Mouse (Mus musculus) MEL (cell line): Measurements from ENCODE around the gene Bcas2. TPM values are rescaled to one million over a fixed set of nuclear protein-coding genes. Genes with fewer than 3 reads are reported as not detected.

Experiments
- DNase-seq: peaks from one replicate; pipeline ENCODE4 v3.0.0; 2011; ENCODE audit warnings: low read depth, low spot score
- H3K27ac ChIP-seq: 2 replicates; pipeline ENCODE4 v1.5.1; 2012; ENCODE audit warnings: low read depth, mild to moderate bottlenecking, control low read depth, low read length, moderate library complexity; ENCODE audit not compliant: control insufficient read depth
- H3K27me3 ChIP-seq, 2 experiments: fragments of 150-350 bp in 1 of 2; sonication (generic) in 1 of 2; 2 replicates each; pipeline ENCODE4 v1.6.1; 2012; ENCODE audit warnings: low read length in 2 of 2, mild to moderate bottlenecking in 2 of 2, improper control_type of control experiment in 1 of 2, moderate library complexity in 1 of 2; ENCODE audit not compliant: insufficient read depth in 2 of 2, control insufficient read depth in 1 of 2
- H3K36me3 ChIP-seq, 2 experiments: 2 replicates each; pipeline ENCODE4 v1.6.1; 2012 to 2014; ENCODE audit warnings: low read length in 2 of 2, improper control_type of control experiment in 1 of 2, inconsistent platforms in 1 of 2, mild to moderate bottlenecking in 1 of 2; ENCODE audit not compliant: insufficient read depth in 2 of 2, control insufficient read depth in 1 of 2
- H3K4me1 ChIP-seq, 2 experiments: fragments of 150-350 bp in 1 of 2; sonication (generic) in 1 of 2; 2 replicates each; pipeline ENCODE4 v1.6.1; 2012; ENCODE audit warnings: low read length in 2 of 2, improper control_type of control experiment in 1 of 2, mild to moderate bottlenecking in 1 of 2; ENCODE audit not compliant: insufficient read depth in 2 of 2, control insufficient read depth in 1 of 2
- H3K4me3 ChIP-seq, 2 experiments: fragments of 150-350 bp in 1 of 2; sonication (generic) in 1 of 2; 2 replicates each; pipeline ENCODE4 v1.5.1; 2012; ENCODE audit warnings: low read depth in 2 of 2, low read length in 2 of 2, mild to moderate bottlenecking in 2 of 2, moderate library complexity in 2 of 2, control low read depth in 1 of 2, improper control_type of control experiment in 1 of 2; ENCODE audit not compliant: control insufficient read depth in 1 of 2, insufficient read depth in 1 of 2
- H3K79me2 ChIP-seq: 2 replicates; pipeline ENCODE4 v1.6.1; 2012; ENCODE audit warnings: mild to moderate bottlenecking, low read length, moderate library complexity; ENCODE audit not compliant: control insufficient read depth, poor library complexity, insufficient read depth
- H3K9ac ChIP-seq: 2 replicates; pipeline ENCODE4 v1.6.1; 2012; ENCODE audit warnings: low read depth, mild to moderate bottlenecking, control low read depth, low read length, moderate library complexity; ENCODE audit not compliant: control insufficient read depth, poor library complexity, severe bottlenecking
- H3K9me3 ChIP-seq: fragments of 150-350 bp; sonication (generic); replicated peaks from 2 replicates; pipeline ENCODE4 v1.6.1; 2012; ENCODE audit warnings: mild to moderate bottlenecking, low read length, improper control_type of control experiment, moderate library complexity; ENCODE audit not compliant: insufficient read depth
- BHLHE40 ChIP-seq: IDR thresholded peaks from 2 replicates; pipeline ENCODE4 v1.6.1; 2012; ENCODE audit warnings: low read depth, mild to moderate bottlenecking, inconsistent platforms, low read length, improper control_type of control experiment, borderline replicate concordance
- CHD2 ChIP-seq: IDR thresholded peaks from 2 replicates; pipeline ENCODE4 v1.6.1; 2011; ENCODE audit warnings: low read length, improper control_type of control experiment
- CTCF ChIP-seq, 3 experiments: IDR thresholded peaks in 2 of 3; conservative IDR thresholded peaks in 1 of 3; 2 replicates each; pipeline ENCODE4 v1.5.1; 2011 to 2012; ENCODE audit warnings: low read length in 3 of 3, low read depth in 2 of 3, mild to moderate bottlenecking in 2 of 3, improper control_type of control experiment in 1 of 3, inconsistent platforms in 1 of 3, mixed read lengths in 1 of 3, moderate library complexity in 1 of 3; ENCODE audit not compliant: control insufficient read depth in 1 of 3, insufficient read depth in 1 of 3, poor library complexity in 1 of 3, severe bottlenecking in 1 of 3
- EP300 ChIP-seq, 2 experiments: IDR thresholded peaks; 2 replicates each; pipeline ENCODE4 v1.6.1; 2011; ENCODE audit warnings: improper control_type of control experiment in 2 of 2, low read length in 2 of 2, low read depth in 1 of 2, mild to moderate bottlenecking in 1 of 2
- ETS1 ChIP-seq: IDR thresholded peaks from 2 replicates; pipeline ENCODE4 v1.6.1; 2012; ENCODE audit warnings: low read depth, mild to moderate bottlenecking, inconsistent platforms, low read length, improper control_type of control experiment, moderate library complexity
- GABPA ChIP-seq: IDR thresholded peaks from 2 replicates; pipeline ENCODE4 v1.6.1; 2012; ENCODE audit warnings: low read depth, mild to moderate bottlenecking, inconsistent platforms, low read length, improper control_type of control experiment, moderate library complexity
- GATA1 ChIP-seq: IDR thresholded peaks from 2 replicates; pipeline ENCODE4 v1.6.1; 2011; ENCODE audit warnings: low read depth, low read length, improper control_type of control experiment
- HCFC1 ChIP-seq: IDR thresholded peaks from 2 replicates; pipeline ENCODE4 v1.6.1; 2012; ENCODE audit warnings: low read depth, mild to moderate bottlenecking, inconsistent platforms, low read length, improper control_type of control experiment, moderate library complexity
- KAT2A ChIP-seq: conservative IDR thresholded peaks from 2 replicates; pipeline ENCODE4 v1.6.1; 2012; ENCODE audit warnings: low read depth, low read length, improper control_type of control experiment, inconsistent platforms
- MAFK ChIP-seq: IDR thresholded peaks from 2 replicates; pipeline ENCODE4 v1.6.1; 2011; ENCODE audit warnings: low read depth, mild to moderate bottlenecking, low read length, improper control_type of control experiment, borderline replicate concordance
- MAX ChIP-seq: IDR thresholded peaks from 2 replicates; pipeline ENCODE4 v1.6.1; 2011; ENCODE audit warnings: low read length, improper control_type of control experiment
- MAZ ChIP-seq: IDR thresholded peaks from 2 replicates; pipeline ENCODE4 v1.6.1; 2012; ENCODE audit warnings: low read depth, mild to moderate bottlenecking, inconsistent platforms, low read length, improper control_type of control experiment
- MEF2A ChIP-seq: IDR thresholded peaks from 2 replicates; pipeline ENCODE4 v1.6.1; 2014; ENCODE audit warnings: low read depth, mild to moderate bottlenecking, inconsistent platforms, low read length, improper control_type of control experiment; ENCODE audit not compliant: poor library complexity, insufficient replicate concordance, severe bottlenecking; ENCODE audit errors: extremely low read depth
- MXI1 ChIP-seq: IDR thresholded peaks from 2 replicates; pipeline ENCODE4 v1.6.1; 2011; ENCODE audit warnings: mild to moderate bottlenecking, low read depth, low read length, improper control_type of control experiment
- MYB ChIP-seq: IDR thresholded peaks from 2 replicates; pipeline ENCODE4 v1.6.1; 2011; ENCODE audit warnings: mild to moderate bottlenecking, low read depth, low read length, improper control_type of control experiment
- MYC ChIP-seq: IDR thresholded peaks from 2 replicates; pipeline ENCODE4 v1.6.1; 2011; ENCODE audit warnings: low read depth, mild to moderate bottlenecking, low read length, improper control_type of control experiment, moderate library complexity
- NELFE ChIP-seq: IDR thresholded peaks from 2 replicates; pipeline ENCODE4 v1.6.1; 2011; ENCODE audit warnings: low read depth, low read length, improper control_type of control experiment
- POLR2AphosphoS5 ChIP-seq: IDR thresholded peaks from 2 replicates; pipeline ENCODE4 v1.6.1; 2012; ENCODE audit warnings: low read depth, borderline replicate concordance, mild to moderate bottlenecking, inconsistent platforms, low read length, moderate library complexity, mixed read lengths
- RAD21 ChIP-seq: IDR thresholded peaks from 2 replicates; pipeline ENCODE4 v1.6.1; 2011; ENCODE audit warnings: mild to moderate bottlenecking, low read depth, low read length, improper control_type of control experiment
- RCOR1 ChIP-seq: IDR thresholded peaks from 2 replicates; pipeline ENCODE4 v1.6.1; 2012; ENCODE audit warnings: low read depth, mild to moderate bottlenecking, inconsistent platforms, low read length, improper control_type of control experiment
- SIN3A ChIP-seq: IDR thresholded peaks from 2 replicates; pipeline ENCODE4 v1.6.1; 2012; ENCODE audit warnings: low read length, improper control_type of control experiment, inconsistent platforms
- TAL1 ChIP-seq: IDR thresholded peaks from 2 replicates; pipeline ENCODE4 v1.6.1; 2012; ENCODE audit warnings: mild to moderate bottlenecking, inconsistent platforms, low read length, moderate library complexity, mixed read lengths
- TBP ChIP-seq: IDR thresholded peaks from 2 replicates; pipeline ENCODE4 v1.8.0; 2011; ENCODE audit warnings: low read depth, low read length, improper control_type of control experiment
- TCF12 ChIP-seq: IDR thresholded peaks from 2 replicates; pipeline ENCODE4 v1.6.1; 2014; ENCODE audit warnings: low read depth, mild to moderate bottlenecking, inconsistent platforms, low read length, improper control_type of control experiment, moderate library complexity
- UBTF ChIP-seq: IDR thresholded peaks from 2 replicates; pipeline ENCODE4 v1.6.1; 2012; ENCODE audit warnings: low read depth, mild to moderate bottlenecking, inconsistent platforms, low read length, improper control_type of control experiment, moderate library complexity, borderline replicate concordance; ENCODE audit not compliant: insufficient read depth
- USF1 ChIP-seq: IDR thresholded peaks from 2 replicates; pipeline ENCODE4 v1.6.1; 2014; ENCODE audit warnings: low read depth, mild to moderate bottlenecking, inconsistent platforms, low read length, improper control_type of control experiment, moderate library complexity
- USF2 ChIP-seq, 2 experiments: IDR thresholded peaks; 2 replicates each; pipeline ENCODE4 v1.6.1; 2011 to 2012; ENCODE audit warnings: improper control_type of control experiment in 2 of 2, low read length in 2 of 2, borderline replicate concordance in 1 of 2, inconsistent platforms in 1 of 2, low read depth in 1 of 2, mild to moderate bottlenecking in 1 of 2; ENCODE audit not compliant: insufficient read depth in 1 of 2
- ZC3H11A ChIP-seq: IDR thresholded peaks from 2 replicates; pipeline ENCODE4 v1.6.1; 2012; ENCODE audit warnings: low read depth, mild to moderate bottlenecking, inconsistent platforms, low read length, improper control_type of control experiment
- ZKSCAN1 ChIP-seq: IDR thresholded peaks from 2 replicates; pipeline ENCODE4 v1.6.1; 2012; ENCODE audit warnings: low read depth, mild to moderate bottlenecking, inconsistent platforms, low read length, improper control_type of control experiment, moderate library complexity
- ZNF384 ChIP-seq: IDR thresholded peaks from 2 replicates; pipeline ENCODE4 v1.6.1; 2012; ENCODE audit warnings: low read depth, mild to moderate bottlenecking, inconsistent platforms, low read length, improper control_type of control experiment
- polyA plus RNA-seq, 2 experiments: library from polyadenylated mRNA; stranded (reverse) in 1 of 2; unstranded in 1 of 2; fragments of >175 nt in 1 of 2; fragments of >200 nt in 1 of 2; gene quantifications; 2 replicates each; pipeline versions ENCODE4 v1.2.1 to v1.2.4; 2012; ENCODE audit warnings: low replicate concordance in 2 of 2, low read depth in 1 of 2; ENCODE audit not compliant: insufficient read length in 2 of 2, insufficient read depth in 1 of 2, missing spikeins in 1 of 2
- total RNA-seq: library from RNA; depleted of rRNA; stranded (reverse); fragments of 300-350 nt; gene quantifications from 2 replicates; pipeline ENCODE4 v1.2.3, GENCODE M21; 2012

Gene Bcas2
- total and polyA plus RNA-seq, 3 experiments: 117 to 166 TPM; not detected in 1

DNA sequence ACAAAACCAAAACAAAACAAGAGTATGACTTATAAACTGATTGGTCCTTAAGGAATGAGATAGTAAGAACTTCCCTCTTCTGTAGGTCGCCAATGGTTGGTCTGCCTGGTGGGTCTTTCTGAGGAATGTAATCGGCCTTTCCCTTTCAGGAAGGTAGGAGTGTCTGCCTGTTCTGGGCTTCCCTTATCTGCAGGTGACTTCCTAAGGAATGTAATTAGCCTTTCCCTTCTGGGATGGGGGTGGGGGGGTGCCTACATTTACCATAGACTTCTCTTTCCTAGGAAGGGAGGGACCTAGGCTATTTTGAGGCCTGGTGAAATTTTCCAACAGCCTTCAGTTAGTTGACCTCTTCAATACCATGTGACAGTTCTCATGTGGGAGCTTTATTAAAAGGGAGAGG, 39.6 kb downstream of the Bcas2 start:
- no peaks in the 10 kb centered on the region for H3K27me3 ChIP-seq

DNA sequence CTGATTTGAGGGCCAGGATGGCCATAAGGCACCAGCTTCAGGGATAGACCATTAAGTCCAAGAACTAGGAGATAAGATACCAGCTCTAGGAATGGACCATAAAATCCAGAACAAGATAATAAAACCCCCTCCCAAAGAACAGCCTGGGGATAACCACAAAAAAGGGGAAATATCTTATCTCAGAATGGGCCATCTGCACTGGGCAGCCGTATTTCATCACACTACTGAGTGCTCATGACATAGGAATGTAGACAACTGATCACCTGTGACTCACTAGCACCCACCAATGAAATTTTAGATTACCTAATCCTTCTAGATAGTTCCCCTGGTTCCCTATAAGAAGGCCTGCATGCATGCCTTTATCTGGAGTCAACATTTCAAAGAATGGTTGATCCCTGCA, 40.7 kb downstream of the Bcas2 start:
- Histone ChIP-seq H3K9ac (no peak overlapping the region), H3K4me1 (peaks cover 6 to 16% of the 10 kb centered on the region in 2 experiments), H3K9me3 (0 out of 2 replicates have a peak, but pooled peaks cover 2% of the 10 kb centered on the region), H3K27me3 (no peaks in the 10 kb centered on the region), H3K36me3 (peaks cover 0 to 3% of the 10 kb centered on the region in 2 experiments; a peak in 2 of 4 replicates), H3K4me3 (no peak overlapping the region), H3K27ac (0 out of 2 replicates have a peak overlapping the region, but pooled peaks have one; percentile 17), H3K79me2 (no peaks in the 10 kb centered on the region)
- DNase-seq: peak; percentile 53
- TF ChIP-seq MXI1 (no peak), SIN3A (0 out of 2 replicates have a peak, but pooled peaks have one; percentile 27), BHLHE40 (no peak), KAT2A (no peak; the same call in 1 of the 2 replicates), MYB (0 out of 2 replicates have a peak, but pooled peaks have one; percentile 19), MAX (no peak; the same call in 1 of the 2 replicates), GATA1 (peak; percentile 72), MAZ (0 out of 2 replicates have a peak, but pooled peaks have one; percentile 36), TCF12 (peak; percentile 78), ETS1 (peak; percentile 95), MYC (no peak), EP300 (IDR thresholded peaks at IDR 0.05; ENCODE audit: low read depth in 1 of 2, low read length in 2 of 2) (peak; percentile 73 to 74), ZC3H11A (no peak), HCFC1 (no peak), ZNF384 (no peak), NELFE (no peak), USF1 (no peak), MEF2A (no peak), UBTF (no peak), TAL1 (peak; percentile 62), RCOR1 (no peak), ZKSCAN1 (no peak), CHD2 (no peak), GABPA (no peak), MAFK (no peak), RAD21 (no peak)

More for the DNA sequence above, 39.6 kb downstream of the Bcas2 start:
- H3K36me3 ChIP-seq: peaks cover 0 to 3% of the 10 kb centered on the region in 2 experiments; a peak in 2 of 4 replicates
- H3K4me3 ChIP-seq: no peak overlapping the region
- DNase-seq: peak; percentile 11
- no peak overlapping the region for H3K27ac ChIP-seq
- H3K9ac ChIP-seq: no peak overlapping the region
- 0 out of 2 replicates have a peak, but pooled peaks cover 2% of the 10 kb centered on the region for H3K9me3 ChIP-seq
- no peaks in the 10 kb centered on the region for H3K79me2 ChIP-seq
- TF ChIP-seq TCF12 (no peak), KAT2A (no peak), MEF2A (no peak), MAZ (no peak), TAL1 (no peak), UBTF (no peak), CTCF (IDR thresholded peaks at IDR 0.05 in 2 of 3, conservative IDR thresholded peaks at IDR 0.05 in 1 of 3; ENCODE audit: control insufficient read depth in 1 of 3, insufficient read depth in 1 of 3, low read depth in 2 of 3, low read length in 3 of 3, poor library complexity in 1 of 3, severe bottlenecking in 1 of 3) (no peak), TBP (no peak), BHLHE40 (no peak), ZKSCAN1 (no peak), USF2 (IDR thresholded peaks at IDR 0.05; ENCODE audit: borderline replicate concordance in 1 of 2, insufficient read depth in 1 of 2, low read depth in 1 of 2, low read length in 2 of 2) (no peak), MXI1 (no peak), POLR2AphosphoS5 (no peak), RCOR1 (no peak)
- peaks cover 6 to 16% of the 10 kb centered on the region in 2 experiments for H3K4me1 ChIP-seq
